Mouse (Mus musculus) liver, adult 2 months (tissue): ENCODE results near the gene Rex1bd. TPM values are rescaled to one million over a fixed set of nuclear protein-coding genes. Genes with fewer than 3 reads are reported as not detected.

Experiments used
- DNase-seq: peaks from one replicate; pipeline ENCODE4 v3.0.0-alpha.2; 2011; ENCODE audit warnings: low read depth, low spot score; ENCODE audit errors: extremely low read depth
- H3K27ac ChIP-seq: fragments of 200-500 bp; replicated peaks from 2 replicates; pipeline ENCODE4 v1.5.1; 2012; ENCODE audit warnings: low read depth, mild to moderate bottlenecking, control low read depth, inconsistent platforms, low read length; ENCODE audit not compliant: insufficient read depth
- H3K27me3 ChIP-seq: fragments of 200-500 bp; 2 replicates; pipeline ENCODE4 v1.6.1; 2012; ENCODE audit warnings: mild to moderate bottlenecking, moderate library complexity, low read length, inconsistent platforms; ENCODE audit not compliant: control insufficient read depth, insufficient read depth
- H3K36me3 ChIP-seq: fragments of 200-500 bp; 2 replicates; pipeline ENCODE4 v1.6.1; 2012; ENCODE audit warnings: low read length, inconsistent platforms; ENCODE audit not compliant: control insufficient read depth, insufficient read depth
- H3K4me1 ChIP-seq: fragments of 200-500 bp; 2 replicates; pipeline ENCODE4 v1.6.1; 2011; ENCODE audit warnings: low read length; ENCODE audit not compliant: control insufficient read depth, insufficient read depth
- H3K4me3 ChIP-seq: fragments of 200-500 bp; 2 replicates; pipeline ENCODE4 v1.5.1; 2011; ENCODE audit warnings: low read depth, mild to moderate bottlenecking, control low read depth, low read length, moderate library complexity; ENCODE audit not compliant: insufficient read depth
- H3K79me2 ChIP-seq: fragments of 200-500 bp; 2 replicates; pipeline ENCODE4 v1.6.1; 2012; ENCODE audit warnings: inconsistent platforms, mild to moderate bottlenecking, low read length, moderate library complexity; ENCODE audit not compliant: control insufficient read depth, insufficient read depth
- H3K9ac ChIP-seq: fragments of 200-500 bp; 2 replicates; pipeline ENCODE4 v1.6.1; 2012; ENCODE audit warnings: low read depth, mild to moderate bottlenecking, control low read depth, inconsistent platforms, low read length
- CTCF ChIP-seq: fragments of 200-500 bp; IDR thresholded peaks from 2 replicates; pipeline ENCODE4 v1.5.1; 2011; ENCODE audit warnings: low read depth, low read length, control low read depth
- POLR2A ChIP-seq: fragments of 200-500 bp; IDR thresholded peaks from 2 replicates; pipeline ENCODE4 v1.6.1; 2011; ENCODE audit warnings: low read length, control low read depth; ENCODE audit not compliant: insufficient read depth; ENCODE audit errors: extremely low read depth
- WGBS: fragments of 180-500 bp; shearing (Covaris S2); methylation state at CpG from one replicate; pipeline ENCODE4 v1.1.7; 2018; 5-methylcytosine and 5-hydroxymethylcytosine counted together
- polyA plus RNA-seq: library from polyadenylated mRNA; depleted of rRNA; stranded (reverse); fragments of >200 nt; gene quantifications from 2 replicates; pipeline ENCODE4 v1.2.3, GENCODE M21; 2012
- total RNA-seq: library from RNA; depleted of rRNA; stranded (reverse); fragments of >200 nt; gene quantifications from 2 replicates; pipeline ENCODE4 v1.2.3, GENCODE M21; 2014

Gene Rex1bd
- total and polyA plus RNA-seq, 2 experiments, result 60.8 to 141 TPM

- peaks cover 42% of the 10 kb centered on the region; the same call in 1 of the 2 replicates for H3K79me2 ChIP-seq
- H3K27me3 ChIP-seq, result no peaks in the 10 kb centered on the region
- TF ChIP-seq POLR2A (no peak), CTCF (no peak)
- peak overlapping the region; percentile 95 for H3K27ac ChIP-seq
- peak overlapping the region; percentile 91 for H3K4me3 ChIP-seq
- peaks cover 28% of the 10 kb centered on the region for H3K4me1 ChIP-seq
- WGBS, result 2% methylated on average over 4 of the region's 4 CpGs
- H3K9ac ChIP-seq, result peak overlapping the region; percentile 96
- no peak for DNase-seq
- peaks cover 13% of the 10 kb centered on the region for H3K36me3 ChIP-seq
These were observed 33.5 kb upstream of the Rex1bd start for GRCm38 (mm10) chr8:70540013-70540506.

DNA sequence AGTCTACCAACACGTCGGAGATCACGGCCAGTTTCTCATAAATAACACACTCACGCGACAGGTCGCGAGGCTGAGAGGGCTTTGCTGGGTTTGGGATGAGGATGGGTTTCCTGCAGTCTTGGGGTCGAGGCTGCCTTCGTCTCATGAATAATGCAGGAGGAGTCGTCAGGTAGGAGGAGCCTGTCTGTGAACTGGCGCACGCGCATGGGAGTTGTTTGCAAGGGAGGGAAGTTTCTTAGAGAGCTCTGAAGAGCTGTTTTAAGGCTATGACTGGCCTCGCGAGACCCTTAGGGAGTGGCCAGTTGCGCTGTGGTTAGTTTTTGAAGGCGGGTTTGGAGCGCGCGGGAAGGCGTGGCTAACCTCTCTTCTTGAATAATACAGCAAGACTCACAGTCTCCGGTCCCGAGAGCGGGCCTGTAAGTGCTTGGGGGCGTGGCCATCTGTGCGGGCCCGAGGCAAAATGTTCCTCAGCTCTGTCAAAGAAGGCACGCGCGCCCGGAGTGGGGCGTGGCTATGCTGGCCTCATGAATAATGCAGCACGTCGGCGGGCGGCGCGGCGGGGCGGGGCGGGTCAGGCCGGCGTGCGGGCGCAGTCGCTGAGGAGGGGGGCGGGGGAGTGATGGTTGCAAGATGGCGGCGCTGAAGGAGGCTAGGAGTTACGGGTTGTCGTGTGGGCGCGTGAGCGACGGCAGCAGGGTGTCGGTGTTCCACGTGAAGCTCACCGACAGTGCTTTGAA is 32.7 kb upstream of the Rex1bd start, which contains the start of gene Ell:
Gene Ell (plus strand): TSS at position 381 of the 737 bp plus-strand sequence.
- Histone ChIP-seq H3K27ac (peak within 1 kb of the TSS; percentile 95), H3K4me1 (peaks cover 22% of the 10 kb centered on the region), H3K36me3 (peaks cover 16% of the 10 kb centered on the region), H3K79me2 (peaks cover 38% of the 10 kb centered on the region; the same call in 1 of the 2 replicates), H3K27me3 (no peaks in the 10 kb centered on the region), H3K4me3 (peak within 1 kb of the TSS; percentile 91), H3K9ac (peak within 1 kb of the TSS; percentile 96)
- TF ChIP-seq POLR2A (peak; percentile 80), CTCF (no peak)
- DNase-seq, result peak; percentile 98
- under 1% methylated on average over 57 of the region's 58 CpGs for WGBS

- peak; percentile 93 for DNase-seq
- H3K27ac ChIP-seq, result peak overlapping the region; percentile 93
- H3K36me3 ChIP-seq, result peaks cover 20% of the 10 kb centered on the region
- H3K79me2 ChIP-seq, result peaks cover 35% of the 10 kb centered on the region; the same call in 1 of the 2 replicates
- peaks cover 18% of the 10 kb centered on the region for H3K4me1 ChIP-seq
- WGBS, result under 1% methylated on average over 32 of the region's 32 CpGs
- TF ChIP-seq POLR2A, result 0 out of 2 replicates have a peak, but pooled peaks have one; percentile 12
- no peak for TF ChIP-seq CTCF
- H3K4me3 ChIP-seq, result peak overlapping the region; percentile 60
- peak overlapping the region; percentile 72 for H3K9ac ChIP-seq
- H3K27me3 ChIP-seq, result no peaks in the 10 kb centered on the region
These were observed 32.1 kb upstream of the Rex1bd start for GRCm38 (mm10) chr8:70538633-70539076.

DNA sequence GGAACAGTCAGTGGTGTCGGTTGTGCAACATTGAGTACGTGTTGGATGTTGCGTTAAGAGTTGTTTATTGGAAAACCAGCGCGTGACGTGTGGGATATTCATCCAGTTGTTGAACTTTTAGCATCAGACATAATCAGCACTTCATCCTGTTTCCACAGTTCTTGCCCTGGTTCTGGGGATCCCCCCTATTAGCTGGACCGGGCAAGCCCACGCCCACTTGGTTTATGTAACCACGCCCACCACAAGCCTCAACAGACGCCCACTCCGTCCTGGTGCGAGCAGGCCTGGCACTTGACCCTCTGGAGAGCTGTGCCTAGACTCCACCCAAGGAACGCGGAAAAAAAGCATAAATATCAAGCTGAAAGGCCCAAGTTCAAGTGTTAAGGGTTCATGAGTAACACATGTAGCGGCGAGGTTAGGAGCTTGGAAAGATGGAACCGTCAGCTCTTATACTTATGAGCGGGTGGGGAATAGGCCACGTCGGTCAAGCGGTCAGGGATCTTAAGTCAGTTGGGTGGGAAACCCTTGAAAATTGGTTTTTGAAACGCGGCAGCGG is 31.6 kb upstream of the Rex1bd start:
- 1% methylated on average over 24 of the region's 24 CpGs for WGBS
- Histone ChIP-seq H3K79me2 (peaks cover 29% of the 10 kb centered on the region; the same call in 1 of the 2 replicates), H3K4me3 (peak overlapping the region; percentile 58), H3K27me3 (no peaks in the 10 kb centered on the region), H3K9ac (peak overlapping the region; percentile 72), H3K27ac (peak overlapping the region; percentile 93), H3K4me1 (peaks cover 14% of the 10 kb centered on the region), H3K36me3 (peaks cover 21% of the 10 kb centered on the region)
- TF ChIP-seq CTCF, result no peak
- 0 out of 2 replicates have a peak, but pooled peaks have one; percentile 42 for TF ChIP-seq POLR2A
- peak; percentile 92 for DNase-seq

GRCm38 (mm10) chr8:70535701-70536100 is 29.1 kb upstream of the Rex1bd start:
- no peak overlapping the region for H3K27ac ChIP-seq
- peaks cover 18% of the 10 kb centered on the region; the same call in 1 of the 2 replicates for H3K79me2 ChIP-seq
- TF ChIP-seq CTCF (no peak), POLR2A (no peak)
- peaks cover 14% of the 10 kb centered on the region; the same call in 1 of the 2 replicates for H3K4me1 ChIP-seq
- no peaks in the 10 kb centered on the region for H3K27me3 ChIP-seq
- peaks cover 36% of the 10 kb centered on the region for H3K36me3 ChIP-seq
- WGBS, result 90% methylated on average over 2 of the region's 2 CpGs
- H3K4me3 ChIP-seq, result no peak overlapping the region
- no peak for DNase-seq
- H3K9ac ChIP-seq, result no peak overlapping the region
